Mouse (Mus musculus): ENCODE results near the gene Tango6.

- TF ChIP-seq SIN3A (IDR thresholded peaks at IDR 0.05; ENCODE audit: low read length) (no peak), MAFK (IDR thresholded peaks at IDR 0.05; ENCODE audit: insufficient replicate concordance, low read length) (no peak), POLR2A (IDR thresholded peaks at IDR 0.05; ENCODE audit: low read depth, low read length) (no peak), CTCF (conservative IDR thresholded peaks at IDR 0.05 in 1 of 2, IDR thresholded peaks at IDR 0.05 in 1 of 2; ENCODE audit: low read depth in 2 of 2, low read length in 2 of 2) (peak in 1 of 2 experiments; percentile 75; a peak in 2 of 4 replicates), RCOR1 (conservative IDR thresholded peaks at IDR 0.05; ENCODE audit: low read depth, low read length) (no peak), CHD1 (IDR thresholded peaks at IDR 0.05; ENCODE audit: low read depth, low read length) (no peak), NRF1 (IDR thresholded peaks at IDR 0.05; ENCODE audit: low read depth, low read length) (no peak), UBTF (IDR thresholded peaks at IDR 0.05; ENCODE audit: low read depth, low read length) (no peak), MYC (IDR thresholded peaks at IDR 0.05; ENCODE audit: low read depth, low read length) (no peak), KAT2A (IDR thresholded peaks at IDR 0.05; ENCODE audit: insufficient replicate concordance, low read length) (no peak), MAX (IDR thresholded peaks at IDR 0.05; ENCODE audit: low read length) (no peak), HCFC1 (IDR thresholded peaks at IDR 0.05; ENCODE audit: low read depth, low read length) (no peak)
Observed at GRCm38 (mm10) chr8:106687479-106687878, 4.6 kb downstream of the Tango6 start.

All from CH12.LX (cell line).